Comparison of ENCODE assay signal across 15 mouse cellular contexts in genomic region chr2:74257034-74257781, GRCm38 (mm10).
"Had no signal": no experiment of that assay in that cellular context is flagged by ENCODE, and none has a peak within 500 bp of the region (broad histone marks: within the 10 kb centered on the region; RNA-seq: fewer than 3 reads in every experiment).

No protein-coding gene starts in this region.

- DNase-seq: lung, adult 18-20 months; lung, embryonic 14.5 days; lung, postnatal 10 days; lung, postnatal 4 days; midbrain, embryonic 14.5 days; right cerebral cortex, postnatal 14 days; thymus, adult 2 months; thymus, postnatal 25 days; thymus, postnatal 4 days had no signal

- H3K4me3 ChIP-seq: midbrain, embryonic 10.5 days; midbrain, embryonic 12.5 days; neural tube, embryonic 12.5 days; stomach, embryonic 15.5 days had no signal

- H3K9ac ChIP-seq: lung, embryonic 14.5 days; midbrain, embryonic 12.5 days; neural tube, embryonic 12.5 days; stomach, embryonic 15.5 days had no signal

- H3K4me1 ChIP-seq: midbrain, embryonic 10.5 days; midbrain, embryonic 12.5 days; neural tube, embryonic 12.5 days; stomach, embryonic 15.5 days had no signal

- H3K27me3 ChIP-seq: midbrain, embryonic 12.5 days; neural tube, embryonic 12.5 days; stomach, embryonic 15.5 days had no signal

- H3K36me3 ChIP-seq: midbrain, embryonic 10.5 days; midbrain, embryonic 12.5 days; neural tube, embryonic 12.5 days; stomach, embryonic 15.5 days had no signal

- H3K9me3 ChIP-seq: midbrain, embryonic 10.5 days; midbrain, embryonic 12.5 days; neural tube, embryonic 12.5 days; stomach, embryonic 15.5 days had no signal

- H3K4me2 ChIP-seq: lung, embryonic 14.5 days; midbrain, embryonic 12.5 days; neural tube, embryonic 12.5 days; stomach, embryonic 15.5 days had no signal

- ATAC-seq: midbrain, embryonic 16.5 days had no signal

- H3K27ac ChIP-seq: midbrain, embryonic 10.5 days; midbrain, embryonic 12.5 days; neural tube, embryonic 12.5 days; stomach, embryonic 15.5 days; stomach, postnatal 0 days had no signal
